Mouse (Mus musculus) bone marrow, adult 2 months (tissue): ENCODE data around the gene Glipr2.

ENCODE experiments used
- CTCF ChIP-seq: fragments of 200-500 bp; IDR thresholded peaks from 2 replicates; pipeline ENCODE4 v1.5.1; 2011; ENCODE audit warnings: low read length, control low read depth; ENCODE audit not compliant: control insufficient read depth, insufficient read depth
- POLR2A ChIP-seq: fragments of 200-500 bp; IDR thresholded peaks from 2 replicates; pipeline ENCODE4 v1.6.1; 2011; ENCODE audit warnings: low read depth, mild to moderate bottlenecking, control low read depth, low read length, borderline replicate concordance; ENCODE audit not compliant: control insufficient read depth

DNA sequence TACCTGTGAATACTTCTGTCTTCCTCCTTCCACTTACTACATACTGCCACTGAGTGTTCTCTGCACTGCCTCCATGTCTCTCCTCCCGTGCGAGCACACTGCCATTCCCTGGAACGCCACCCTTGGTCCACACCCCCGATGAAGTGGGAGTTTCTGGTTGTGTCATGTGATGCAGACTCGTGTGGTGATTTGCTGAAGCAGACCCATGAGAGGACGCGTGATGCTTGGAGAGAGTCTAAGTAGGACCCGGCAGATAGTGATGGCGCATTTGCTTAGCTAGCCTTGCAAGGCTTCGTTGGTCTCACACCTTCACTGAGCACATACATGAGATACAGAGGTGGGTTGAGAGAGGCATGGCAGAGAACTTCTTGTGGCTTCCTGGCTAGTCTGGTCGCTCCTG is 35.9 kb downstream of the Glipr2 start:
- TF ChIP-seq POLR2A (no peak), CTCF (no peak)
